Mouse (Mus musculus): Measurements from ENCODE around the gene D11Wsu47e.

Gene D11Wsu47e

DNA sequence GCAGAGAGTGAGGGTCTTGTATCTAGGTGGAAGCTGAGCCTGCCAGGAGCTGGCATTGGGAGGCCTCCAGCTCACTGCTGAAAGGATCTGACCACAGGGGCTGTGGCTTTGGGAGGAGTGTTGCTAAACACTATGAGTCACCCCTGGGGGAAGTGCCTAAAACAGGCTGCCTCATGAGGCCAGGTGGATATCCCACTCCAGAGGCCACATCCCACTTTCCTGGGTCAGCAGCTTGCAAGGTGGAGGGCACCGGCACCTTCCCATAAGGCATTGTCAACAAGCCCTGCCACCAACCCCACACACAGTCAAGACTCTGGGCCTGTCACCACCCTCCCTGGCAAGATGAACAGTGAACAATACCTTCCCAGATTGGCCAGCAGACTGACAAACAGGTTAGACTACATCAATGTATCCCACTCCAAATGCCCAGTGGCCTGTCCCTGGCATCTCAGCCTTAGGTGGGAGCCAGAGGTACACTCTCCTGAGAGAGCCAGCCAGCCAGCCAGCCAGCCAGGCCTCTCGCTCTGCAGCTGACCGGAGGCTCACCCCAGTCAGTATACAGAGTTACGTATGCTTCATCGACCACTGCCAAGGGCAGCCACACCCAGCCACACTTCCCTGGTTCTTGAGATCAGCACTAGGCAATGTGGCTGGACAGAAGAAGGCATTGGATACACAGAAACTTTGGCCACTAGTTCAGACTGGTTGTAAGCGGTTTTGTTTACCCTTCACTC, 49.6 kb downstream of the D11Wsu47e start:
- no peak for DNase-seq (ENCODE audit: low spot score in 2 of 2)

DNA sequence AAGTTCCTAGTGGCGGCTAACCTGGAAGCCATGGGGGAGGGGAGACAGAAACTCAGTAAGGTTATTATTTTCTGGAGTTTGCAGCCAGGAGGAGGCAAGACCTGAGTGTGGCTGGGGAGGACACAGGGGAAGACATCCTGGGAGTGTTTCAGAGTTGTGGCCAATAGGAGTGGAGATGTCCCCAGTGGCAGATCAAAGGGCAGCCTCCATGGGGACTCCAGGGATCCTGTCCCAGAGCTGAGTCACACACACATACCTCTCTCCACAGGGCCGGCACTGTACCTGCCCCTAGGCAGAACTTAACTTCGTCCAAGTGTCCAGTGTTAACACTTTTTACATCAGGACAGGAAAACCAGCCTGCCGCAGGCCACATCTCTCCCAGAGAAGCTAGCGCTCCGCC, 50.9 kb downstream of the D11Wsu47e start:
- no peak for DNase-seq (ENCODE audit: low spot score in 2 of 2)

DNA sequence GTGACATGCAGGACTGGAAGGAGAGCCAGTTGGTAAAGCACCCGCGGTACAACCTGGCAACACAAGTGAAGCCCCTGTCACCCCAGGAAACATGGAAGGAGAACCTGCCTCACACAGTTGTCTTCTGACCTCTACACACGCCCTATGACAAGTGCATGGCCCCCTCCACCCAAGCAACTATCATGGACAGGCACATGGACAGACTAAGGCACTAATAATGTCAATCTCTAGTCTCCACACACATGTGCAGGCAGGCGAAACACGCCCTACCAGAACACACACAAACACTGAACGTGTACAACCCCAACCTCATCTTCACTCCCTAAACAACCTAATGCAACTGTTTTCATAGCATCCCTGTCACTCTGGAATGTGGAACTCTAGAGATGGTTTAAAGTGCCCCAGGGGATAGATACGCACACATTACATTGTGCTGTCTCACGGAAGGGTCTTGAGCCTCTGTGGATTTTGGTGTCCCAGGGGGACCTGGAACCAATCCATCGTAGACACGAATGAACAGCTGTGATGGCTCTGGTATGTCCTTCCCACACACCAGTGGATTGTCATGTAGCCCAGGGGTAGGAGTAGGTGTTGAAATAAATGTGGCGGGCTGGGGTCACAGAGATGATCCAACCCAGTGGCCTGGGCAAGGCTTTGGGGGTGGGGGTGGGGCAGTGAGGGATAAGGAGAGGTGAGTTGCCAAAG, 52.8 kb downstream of the D11Wsu47e start:
- no peak for DNase-seq (ENCODE audit: low spot score in 2 of 2)

DNA sequence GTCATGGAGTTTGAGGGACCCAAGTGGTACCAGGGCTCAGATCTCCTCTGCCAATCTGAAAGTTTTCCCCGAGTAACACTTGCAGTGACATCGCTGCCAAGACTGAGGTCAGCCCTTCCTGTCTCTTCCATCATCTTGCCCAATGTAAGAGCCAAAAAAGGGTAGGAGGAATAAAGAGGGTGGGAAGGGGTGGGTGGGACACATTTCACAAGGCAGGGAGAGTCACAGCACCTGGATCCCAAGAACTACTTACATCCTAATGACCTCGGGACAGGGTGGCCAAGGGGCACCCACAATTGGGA, 53.3 kb downstream of the D11Wsu47e start:
- DNase-seq (ENCODE audit: low spot score in 2 of 2): no peak

DNA sequence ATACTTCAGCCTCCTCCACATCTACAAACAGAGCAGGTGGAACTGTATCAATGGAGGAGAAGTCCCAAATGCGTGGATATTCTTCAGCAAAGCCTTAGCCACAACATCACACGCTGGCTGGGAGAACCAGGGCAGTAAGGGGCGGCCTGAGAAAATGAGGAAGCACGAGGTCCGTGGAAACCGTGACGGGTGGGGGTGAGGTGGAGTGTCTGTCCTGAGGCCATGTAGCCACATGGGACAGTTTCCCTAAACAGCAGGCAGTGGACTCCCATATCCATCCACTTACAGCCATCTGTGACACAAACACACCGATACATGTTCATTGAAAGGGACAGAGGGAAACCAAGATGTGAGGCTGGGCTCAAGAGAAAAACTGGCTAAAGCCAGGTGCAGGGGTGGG, 53.7 kb downstream of the D11Wsu47e start:
- DNase-seq (ENCODE audit: low spot score in 2 of 2): peak in 1 of 2 experiments; percentile 17

DNA sequence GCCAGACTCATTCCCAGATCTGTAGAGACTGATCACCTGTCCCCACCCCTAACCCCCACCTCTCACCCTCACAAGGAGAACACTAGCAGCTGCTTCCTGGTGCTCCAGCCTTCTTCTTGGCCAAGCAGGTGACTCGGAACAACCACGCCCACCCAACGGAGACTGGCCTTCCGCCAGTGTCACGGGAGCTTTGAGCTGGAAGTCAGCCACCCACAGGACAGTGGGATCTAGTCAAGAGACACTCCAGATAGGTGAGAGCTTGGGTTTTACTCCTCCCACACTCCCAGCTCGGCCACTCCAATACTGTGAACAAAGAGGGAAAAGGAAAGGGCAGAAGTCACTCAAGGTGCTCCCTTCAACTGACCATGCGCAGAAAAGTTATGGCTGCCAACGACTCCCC, 55.0 kb downstream of the D11Wsu47e start:
- DNase-seq (ENCODE audit: low spot score in 2 of 2): no peak

DNA sequence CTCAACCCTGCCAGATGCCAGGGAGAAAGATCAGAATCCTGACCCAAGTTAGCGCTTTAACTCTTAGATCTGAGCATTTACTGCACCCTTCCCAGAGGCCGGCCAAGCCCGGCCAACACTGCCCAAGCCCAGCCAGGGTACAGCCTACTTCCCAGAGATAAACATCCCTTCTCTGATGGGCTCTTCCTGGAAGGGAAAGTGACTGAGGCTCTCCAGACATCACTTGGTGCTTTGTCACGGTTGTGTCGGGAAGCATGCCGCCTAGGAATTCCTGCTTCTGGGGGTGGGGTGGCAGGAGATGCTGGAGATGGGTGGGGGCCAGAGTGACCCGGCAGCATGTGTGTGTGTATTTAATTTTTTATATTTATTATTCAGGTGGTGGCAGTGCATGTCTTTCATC, 55.9 kb downstream of the D11Wsu47e start:
- no peak for DNase-seq (ENCODE audit: low spot score in 2 of 2)

DNA sequence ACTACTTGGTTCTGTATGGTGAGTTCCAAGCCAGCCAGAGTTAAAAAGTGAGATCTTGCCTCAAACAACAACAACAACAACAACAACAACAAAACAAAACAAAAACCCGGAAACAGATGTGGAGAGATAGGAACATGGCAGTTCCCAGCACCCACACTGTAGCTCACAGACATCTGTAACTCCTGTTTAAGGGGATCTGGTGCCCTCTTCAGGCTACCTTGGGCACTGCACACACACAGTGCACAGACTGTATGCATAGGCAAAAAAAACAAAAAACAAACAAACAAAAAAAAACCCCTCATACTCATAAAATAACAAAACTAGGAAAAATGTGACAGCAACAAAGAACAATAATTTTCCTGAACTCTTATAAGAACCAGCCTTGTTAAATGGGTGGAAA, 58.8 kb downstream of the D11Wsu47e start:
- DNase-seq (ENCODE audit: low spot score in 2 of 2): no peak

Measured in spleen, postnatal 36 days (tissue).